Mouse (Mus musculus): Measurements from ENCODE around the gene Nras.

The Nras gene

DNA sequence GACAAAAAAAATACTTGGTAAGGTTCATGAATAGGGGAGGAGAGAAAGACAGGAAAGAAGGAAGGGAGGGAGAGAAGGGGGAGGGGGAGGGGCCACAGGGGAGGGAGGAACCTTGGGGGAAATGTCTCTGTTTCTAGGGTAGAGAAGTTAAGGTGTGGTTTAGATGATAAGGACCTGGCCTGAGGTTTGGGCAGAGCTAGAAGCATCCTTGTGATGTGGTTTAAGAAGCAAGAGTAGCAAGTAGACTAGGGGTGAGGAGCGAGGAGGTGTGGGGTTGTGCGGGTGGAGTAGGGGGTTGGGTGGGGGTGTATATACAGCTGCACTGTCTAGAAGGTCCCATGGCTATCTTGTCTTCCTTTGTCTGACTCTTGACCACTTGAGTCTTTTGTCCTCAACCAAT is 33.7 kb downstream of the Nras start:
- in situ Hi-C loops (cut with MboI, MseI), result loop anchor here (10.0 kb wide), 2 partner anchors 73 to 1723 kb away; partner anchors contain the start of gene Mov10 (in 1 of the 2)

GRCm38 (mm10) chr3:103098662-103099061 is 40.6 kb downstream of the Nras start:
- in situ Hi-C loops (cut with MboI, MseI), result loop anchor here (5.0 to 10.0 kb wide), 3 partner anchors 66 to 1716 kb away; partner anchors contain the start of gene Mov10 (in 1 of the 2)

DNA sequence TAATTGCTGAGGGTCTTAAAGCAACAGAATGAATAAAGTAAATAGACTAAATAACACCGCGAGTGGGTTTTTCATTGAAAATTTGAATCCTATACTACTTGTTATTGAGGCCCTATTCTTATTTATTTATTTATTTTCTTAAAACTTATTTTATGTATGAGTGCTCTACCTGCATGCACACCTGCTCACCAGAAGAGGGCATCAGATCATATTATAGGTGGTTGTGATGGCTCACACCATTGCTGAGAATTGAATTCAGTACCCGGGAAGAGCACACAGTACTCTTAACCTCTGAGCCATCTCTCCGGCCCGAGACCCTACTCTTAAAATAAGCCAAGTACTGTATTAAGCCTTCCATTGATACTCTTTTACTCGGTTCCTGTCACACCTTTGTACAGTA is 41.6 kb downstream of the Nras start:
- in situ Hi-C loops (cut with MboI, MseI), result loop anchor here (5.0 to 10.0 kb wide), 4 partner anchors 65 to 1715 kb away; partner anchors contain the start of genes Mov10 (in 1 of the 2) and Tspan2 (in 1 of the 2)

DNA sequence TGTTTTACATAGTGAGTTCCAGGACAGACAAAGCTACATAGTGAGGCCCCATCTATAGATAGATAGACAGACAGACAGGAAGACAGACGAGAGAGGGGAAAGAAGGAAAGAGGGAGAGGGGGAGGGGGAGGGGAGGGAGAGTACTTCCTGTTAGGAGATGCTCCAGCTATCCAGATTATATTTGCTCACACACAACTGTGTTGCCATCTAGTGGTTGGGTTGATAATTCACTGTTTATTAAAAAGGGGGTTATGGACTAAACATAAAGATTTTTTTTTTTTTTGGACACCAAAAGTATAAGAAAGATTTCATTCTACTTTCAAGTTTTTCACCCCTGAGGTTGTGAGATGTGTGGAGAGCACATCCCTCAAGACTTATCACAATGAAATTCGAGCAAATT is 42.6 kb downstream of the Nras start:
- in situ Hi-C loops (cut with MboI, MseI), result loop anchor here in 1 of 2 experiments (10.0 kb wide), 1 partner anchor 366 kb away; the partner anchor contains the start of gene Tspan2

DNA sequence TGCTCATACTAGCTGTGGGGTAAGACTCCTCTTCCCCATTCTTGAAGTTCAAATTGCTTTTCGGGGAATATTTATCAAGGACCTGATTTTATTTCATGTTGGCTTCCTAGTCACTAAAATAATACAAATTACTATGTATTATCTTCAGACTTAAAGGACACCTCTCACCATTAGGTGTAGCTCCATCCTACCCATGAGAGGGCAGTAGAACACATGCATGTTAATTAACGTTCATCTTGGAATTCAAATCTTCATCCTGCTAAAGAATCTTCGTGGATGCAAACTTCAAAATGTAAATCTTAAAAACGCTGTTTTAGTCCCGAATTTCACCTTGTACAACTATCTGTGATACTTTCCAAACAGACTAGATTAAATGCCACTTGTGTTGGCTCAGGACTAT is 43.1 kb downstream of the Nras start:
- in situ Hi-C loops (cut with MboI, MseI), result loop anchor here in 1 of 2 experiments (10.0 kb wide), 1 partner anchor 366 kb away; the partner anchor contains the start of gene Tspan2

DNA sequence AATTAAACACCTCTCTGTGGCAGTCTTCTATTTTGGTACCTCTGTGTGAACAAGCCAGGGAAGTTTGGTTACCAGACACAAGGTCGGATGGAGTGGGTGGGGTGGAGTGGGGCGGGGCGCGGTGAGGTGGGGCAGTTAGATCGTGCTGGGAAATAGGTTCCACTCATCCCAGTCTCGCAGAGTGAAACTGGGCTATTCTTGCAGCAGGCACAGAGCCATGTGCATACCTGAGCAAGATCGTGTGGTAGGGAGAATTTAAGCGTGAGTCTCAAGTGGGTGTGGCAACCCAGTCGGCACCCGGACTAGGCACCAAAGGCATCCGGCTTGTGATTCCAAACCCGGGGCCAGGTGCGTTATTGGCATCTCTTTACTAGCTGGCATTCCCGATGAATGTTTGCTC is 43.8 kb downstream of the Nras start:
- in situ Hi-C loops (cut with MboI, MseI), result loop anchor here in 1 of 2 experiments (10.0 kb wide), 1 partner anchor 367 kb away; the partner anchor contains the start of gene Tspan2

GRCm38 (mm10) chr3:103102454-103103390 is 44.6 kb downstream of the Nras start, which contains the start of gene Dennd2c:
TSS of gene Dennd2c (plus strand) at chr3:103102604.
- in situ Hi-C loops (cut with MboI, MseI), result loop anchor here in 1 of 2 experiments (10.0 kb wide), 1 partner anchor 368 kb away; the partner anchor contains the start of gene Tspan2

GRCm38 (mm10) chr3:103107565-103108240 is 49.6 kb downstream of the Nras start:
- in situ Hi-C loops (cut with MboI, MseI), result loop anchor here in 1 of 2 experiments (10.0 kb wide), 1 partner anchor 373 kb away; the partner anchor contains the start of gene Tspan2

DNA sequence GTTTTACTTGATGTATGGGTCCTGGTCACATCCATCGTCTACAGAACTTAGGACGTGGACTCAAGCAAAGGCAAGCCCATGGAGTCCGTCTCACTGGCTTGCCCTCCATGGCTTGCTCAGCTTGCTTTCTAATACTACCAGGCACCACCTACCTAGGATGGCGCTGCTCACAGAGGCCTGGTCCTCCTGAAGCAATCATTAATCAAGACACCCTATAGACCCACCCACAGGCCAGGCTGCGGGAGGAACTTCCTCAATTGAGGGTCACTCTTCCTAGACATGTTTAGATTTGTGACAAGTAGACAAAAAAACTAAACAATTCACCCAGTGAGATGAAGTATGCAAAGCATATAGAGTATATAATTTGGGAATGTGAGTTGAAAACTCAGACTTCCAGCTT is 54.1 kb downstream of the Nras start:
- in situ Hi-C loops (cut with MboI, MseI), result no loop called here

Measured in T-helper 17 cell (primary cell).